ENCODE assay signal across 21 mouse cellular contexts in the genomic region with DNA sequence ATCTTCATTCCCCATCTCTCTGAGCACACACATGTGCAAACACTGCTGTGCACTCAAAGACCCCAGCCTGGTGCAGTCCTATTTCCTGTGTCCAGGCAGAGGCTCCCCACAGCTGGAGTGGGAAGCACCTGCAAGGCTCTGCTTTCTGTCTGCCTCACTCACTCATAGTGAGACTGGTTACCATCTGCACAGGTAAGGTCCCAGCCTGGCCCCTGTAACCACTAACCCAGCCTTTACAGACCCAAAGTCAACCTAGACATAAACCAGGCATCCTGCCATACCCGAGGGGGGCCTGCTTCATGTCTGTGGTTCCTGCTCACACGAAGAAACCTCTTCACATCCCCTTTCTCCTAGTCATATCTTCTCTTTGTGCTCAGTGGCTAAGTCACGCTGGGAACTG.
DNase-seq lines count a peak whose midpoint lies in the region; ATAC-seq and TF ChIP-seq lines count a peak whose summit lies in the region.
"Had no signal": no experiment of that assay in that cellular context is flagged by ENCODE, and none has a peak within 500 bp of the region (broad histone marks: within the 10 kb centered on the region; RNA-seq: fewer than 3 reads in every experiment).

No protein-coding gene starts in this region.

- no peak overlapping the region for H3K4me2 ChIP-seq in kidney, embryonic 14.5 days (replicated peaks; ENCODE audit: low read depth, low read length)
- H3K4me2 ChIP-seq: forebrain, embryonic 13.5 days; heart, embryonic 11.5 days; hindbrain, embryonic 12.5 days; hindbrain, embryonic 15.5 days had no signal

- TF ChIP-seq CTCF in thymus, adult 2 months (IDR thresholded peaks at IDR 0.05; ENCODE audit: borderline replicate concordance, control insufficient read depth, extremely low read depth, insufficient read depth, low read length, poor library complexity): no peak

- no peak overlapping the region for H3K9ac ChIP-seq in kidney, embryonic 14.5 days (ENCODE audit: low read depth, low read length)
- H3K9ac ChIP-seq: forebrain, embryonic 13.5 days; hindbrain, embryonic 12.5 days; hindbrain, embryonic 15.5 days had no signal

- no peaks in the 10 kb centered on the region for H3K36me3 ChIP-seq in kidney, embryonic 14.5 days (ENCODE audit: control insufficient read depth, insufficient read depth, low read length)
- H3K36me3 ChIP-seq in thymus, adult 2 months (ENCODE audit: control insufficient read depth, insufficient read depth, low read length): no peaks in the 10 kb centered on the region
- H3K36me3 ChIP-seq: forebrain, embryonic 10.5 days; hindbrain, embryonic 12.5 days; hindbrain, embryonic 15.5 days had no signal

- no peak overlapping the region for H3K4me3 ChIP-seq in kidney, embryonic 14.5 days (ENCODE audit: low read length)
- no peak overlapping the region for H3K4me3 ChIP-seq in thymus, adult 2 months (ENCODE audit: control insufficient read depth, insufficient read depth, low read length)
- H3K4me3 ChIP-seq: forebrain, embryonic 10.5 days; forebrain, embryonic 13.5 days; gastrocnemius, adult 2 months; hindbrain, embryonic 12.5 days; hindbrain, embryonic 15.5 days had no signal

- 75% methylated on average over 3 of the region's 3 CpGs for WGBS in kidney, embryonic 14.5 days
- WGBS in thymus, adult 2 months: 64% methylated on average over 3 of the region's 3 CpGs

- no peaks in the 10 kb centered on the region for H3K9me3 ChIP-seq in kidney, embryonic 14.5 days (ENCODE audit: control insufficient read depth, low read length)
- H3K9me3 ChIP-seq: forebrain, embryonic 10.5 days; forebrain, embryonic 13.5 days; hindbrain, embryonic 12.5 days; hindbrain, embryonic 15.5 days had no signal

- peak; percentile 3 for DNase-seq in embryo, embryonic 11 days
- no peak for DNase-seq in embryo, embryonic 10 days (ENCODE audit: low spot score)
- DNase-seq in kidney, adult 9 months: peak; percentile 0
- DNase-seq in forelimb bud, embryonic 11.5 days (ENCODE audit: low read depth, low spot score): peak; percentile 24
- DNase-seq in thymus, adult 2 months: no peak
- DNase-seq: adrenal gland, adult 8-10 months; adrenal gland, postnatal 25 days; cerebellum, adult 11-12 months; cerebellum, adult 8-10 months; cerebellum, postnatal 36 days; gastrocnemius, adult 2 months; gastrocnemius, postnatal 14 days; heart, adult 11 months had no signal

- no peak for ATAC-seq in kidney, embryonic 14.5 days (ENCODE audit: low FRiP score, low TSS enrichment)
- ATAC-seq: activated CD4-positive, CD25-positive, alpha-beta regulatory T cell, adult 4 months; forebrain, embryonic 13.5 days; forebrain, embryonic 16.5 days had no signal

- TF ChIP-seq POLR2A in thymus, adult 2 months (IDR thresholded peaks at IDR 0.05; ENCODE audit: control insufficient read depth, extremely low read depth, insufficient read depth, low read length, poor library complexity): no peak

- H3K27ac ChIP-seq in kidney, embryonic 14.5 days (ENCODE audit: low read depth, low read length): no peak overlapping the region
- no peak overlapping the region for H3K27ac ChIP-seq in thymus, adult 2 months (ENCODE audit: control insufficient read depth, insufficient read depth, low read length)
- H3K27ac ChIP-seq: forebrain, embryonic 10.5 days; forebrain, embryonic 13.5 days; gastrocnemius, adult 2 months; hindbrain, embryonic 12.5 days; hindbrain, embryonic 15.5 days had no signal

- no peaks in the 10 kb centered on the region for H3K27me3 ChIP-seq in kidney, embryonic 14.5 days (ENCODE audit: control insufficient read depth, insufficient read depth, low read length)
- no peaks in the 10 kb centered on the region for H3K27me3 ChIP-seq in thymus, adult 2 months (ENCODE audit: control insufficient read depth, insufficient read depth, low read length)
- H3K27me3 ChIP-seq: forebrain, embryonic 13.5 days; hindbrain, embryonic 12.5 days; hindbrain, embryonic 15.5 days had no signal

- H3K4me1 ChIP-seq in kidney, embryonic 14.5 days (ENCODE audit: control insufficient read depth, insufficient read depth, low read length): no peaks in the 10 kb centered on the region
- H3K4me1 ChIP-seq in thymus, adult 2 months (replicated peaks; ENCODE audit: control insufficient read depth, insufficient read depth, low read length): no peaks in the 10 kb centered on the region
- H3K4me1 ChIP-seq: forebrain, embryonic 10.5 days; forebrain, embryonic 13.5 days; hindbrain, embryonic 12.5 days; hindbrain, embryonic 15.5 days had no signal

Comparison
In these comparisons a context has a peak if more than half of its experiments do, and no peak if none do; other contexts are left out.
1. DNase-seq: peak in embryo, embryonic 11 days (single experiment), kidney, adult 9 months (single experiment) and forelimb bud, embryonic 11.5 days (single experiment); none in embryo, embryonic 10 days (single experiment) and thymus, adult 2 months (single experiment).